Mouse (Mus musculus): Measurements from ENCODE around the gene Pet100. TPM values are rescaled to one million over a fixed set of nuclear protein-coding genes. Genes with fewer than 3 reads are reported as not detected.

Pet100 gene
- polyA plus RNA-seq, 1 experiment: 116 TPM

DNA sequence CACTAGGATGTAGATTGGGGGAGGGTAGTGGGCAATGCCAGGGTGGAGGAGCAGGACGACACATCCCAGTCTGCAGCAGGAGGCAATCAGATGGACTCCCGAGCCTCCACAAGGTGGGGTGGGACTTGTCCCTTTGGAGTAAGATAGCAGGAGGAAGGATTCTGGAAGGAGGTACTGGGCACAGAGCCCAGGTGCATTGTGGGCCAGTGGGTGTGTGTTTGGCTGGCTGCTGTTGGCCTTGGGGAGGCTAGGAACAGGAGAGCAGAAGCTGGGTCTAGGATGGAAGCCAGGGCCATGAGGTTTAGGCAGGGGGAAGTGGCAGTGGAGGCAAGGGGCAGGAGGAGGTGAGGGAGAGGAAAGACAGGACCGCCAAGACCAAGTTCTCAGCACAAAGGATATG is 27.9 kb upstream of the Pet100 start:
- TF ChIP-seq POLR2A (IDR thresholded peaks at IDR 0.05; ENCODE audit: borderline replicate concordance, low read depth, low read length) (no peak), CTCF (IDR thresholded peaks at IDR 0.05; ENCODE audit: low read depth, low read length) (no peak)
- Histone ChIP-seq H3K4me1 (ENCODE audit: control insufficient read depth, insufficient read depth, low read length) (peaks cover 14% of the 10 kb centered on the region), H3K4me3 (ENCODE audit: insufficient read depth, low read length) (no peak overlapping the region), H3K27ac (ENCODE audit: insufficient read depth, low read depth, low read length) (no peak overlapping the region)

DNA sequence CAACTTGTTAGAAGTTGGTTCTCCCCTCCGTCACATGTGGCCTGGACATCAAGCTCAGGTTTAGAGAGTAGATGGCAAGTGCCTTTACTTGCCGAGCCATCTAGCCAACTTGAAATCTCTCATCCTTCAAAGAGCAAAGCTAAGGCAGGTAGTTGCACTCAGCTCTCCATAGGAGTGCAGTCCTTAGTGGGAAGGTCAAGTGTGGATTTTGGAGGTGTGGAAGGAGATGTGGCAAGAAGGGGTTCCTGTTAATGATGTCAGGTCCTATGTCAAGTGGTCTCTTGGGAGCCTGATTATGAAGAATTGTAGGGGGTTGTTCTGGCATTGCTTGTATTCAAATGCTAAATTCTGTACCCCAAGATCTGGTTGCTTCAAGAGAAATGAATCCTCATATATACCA is 26.9 kb upstream of the Pet100 start:
- TF ChIP-seq CTCF (IDR thresholded peaks at IDR 0.05; ENCODE audit: low read depth, low read length) (no peak), POLR2A (IDR thresholded peaks at IDR 0.05; ENCODE audit: borderline replicate concordance, low read depth, low read length) (no peak)
- Histone ChIP-seq H3K27ac (ENCODE audit: insufficient read depth, low read depth, low read length) (no peak overlapping the region), H3K4me3 (ENCODE audit: insufficient read depth, low read length) (no peak overlapping the region), H3K4me1 (ENCODE audit: control insufficient read depth, insufficient read depth, low read length) (peaks cover 19% of the 10 kb centered on the region)

GRCm38 (mm10) chr8:3598054-3598453 is 23.3 kb upstream of the Pet100 start:
- Histone ChIP-seq H3K27ac (ENCODE audit: insufficient read depth, low read depth, low read length) (no peak overlapping the region), H3K4me3 (ENCODE audit: insufficient read depth, low read length) (no peak overlapping the region), H3K4me1 (ENCODE audit: control insufficient read depth, insufficient read depth, low read length) (peaks cover 21% of the 10 kb centered on the region)
- no peak for TF ChIP-seq POLR2A (IDR thresholded peaks at IDR 0.05; ENCODE audit: borderline replicate concordance, low read depth, low read length)
- no peak for TF ChIP-seq CTCF (IDR thresholded peaks at IDR 0.05; ENCODE audit: low read depth, low read length)

GRCm38 (mm10) chr8:3599219-3599618 is 22.1 kb upstream of the Pet100 start:
- Histone ChIP-seq H3K27ac (ENCODE audit: insufficient read depth, low read depth, low read length) (no peak overlapping the region), H3K4me3 (ENCODE audit: insufficient read depth, low read length) (no peak overlapping the region), H3K4me1 (ENCODE audit: control insufficient read depth, insufficient read depth, low read length) (peaks cover 12% of the 10 kb centered on the region)
- no peak for TF ChIP-seq POLR2A (IDR thresholded peaks at IDR 0.05; ENCODE audit: borderline replicate concordance, low read depth, low read length)
- no peak for TF ChIP-seq CTCF (IDR thresholded peaks at IDR 0.05; ENCODE audit: low read depth, low read length)

GRCm38 (mm10) chr8:3600401-3600800 is 20.9 kb upstream of the Pet100 start:
- H3K4me3 ChIP-seq (ENCODE audit: insufficient read depth, low read length): no peak overlapping the region
- no peak overlapping the region for H3K27ac ChIP-seq (ENCODE audit: insufficient read depth, low read depth, low read length)
- no peak for TF ChIP-seq POLR2A (IDR thresholded peaks at IDR 0.05; ENCODE audit: borderline replicate concordance, low read depth, low read length)
- no peak for TF ChIP-seq CTCF (IDR thresholded peaks at IDR 0.05; ENCODE audit: low read depth, low read length)
- peaks cover 7% of the 10 kb centered on the region for H3K4me1 ChIP-seq (ENCODE audit: control insufficient read depth, insufficient read depth, low read length)

DNA sequence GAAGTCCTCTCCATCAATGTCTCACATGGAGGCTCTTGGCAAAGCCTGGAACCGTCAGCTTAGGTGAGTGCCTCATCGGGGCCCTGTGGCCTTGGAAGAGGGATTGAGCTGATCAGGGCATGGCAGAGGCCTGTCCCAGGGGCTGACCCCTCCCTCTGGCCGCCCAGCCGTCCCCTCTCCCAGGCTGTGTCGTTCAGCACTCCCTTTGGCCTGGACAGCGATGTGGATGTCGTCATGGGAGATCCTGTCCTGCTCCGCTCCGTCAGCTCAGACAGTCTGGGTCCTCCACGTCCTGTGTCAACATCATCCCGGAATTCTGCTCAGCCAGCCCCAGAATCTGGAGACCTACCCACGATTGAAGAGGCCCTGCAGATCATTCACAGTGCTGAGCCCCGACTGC is 17.9 kb upstream of the Pet100 start:
- TF ChIP-seq POLR2A (IDR thresholded peaks at IDR 0.05; ENCODE audit: borderline replicate concordance, low read depth, low read length): no peak
- TF ChIP-seq CTCF (IDR thresholded peaks at IDR 0.05; ENCODE audit: low read depth, low read length): no peak
- Histone ChIP-seq H3K4me1 (ENCODE audit: control insufficient read depth, insufficient read depth, low read length) (peaks cover 7% of the 10 kb centered on the region), H3K4me3 (ENCODE audit: insufficient read depth, low read length) (no peak overlapping the region), H3K27ac (ENCODE audit: insufficient read depth, low read depth, low read length) (no peak overlapping the region)

- TF ChIP-seq CTCF (IDR thresholded peaks at IDR 0.05; ENCODE audit: low read depth, low read length) (no peak), POLR2A (IDR thresholded peaks at IDR 0.05; ENCODE audit: borderline replicate concordance, low read depth, low read length) (no peak)
- no peak overlapping the region for H3K27ac ChIP-seq (ENCODE audit: insufficient read depth, low read depth, low read length)
- no peak overlapping the region for H3K4me3 ChIP-seq (ENCODE audit: insufficient read depth, low read length)
- no peaks in the 10 kb centered on the region for H3K4me1 ChIP-seq (ENCODE audit: control insufficient read depth, insufficient read depth, low read length)
Observed at GRCm38 (mm10) chr8:3606593-3606992, 14.8 kb upstream of the Pet100 start.

- Histone ChIP-seq H3K27ac (ENCODE audit: insufficient read depth, low read depth, low read length) (no peak overlapping the region), H3K4me1 (ENCODE audit: control insufficient read depth, insufficient read depth, low read length) (no peaks in the 10 kb centered on the region), H3K4me3 (ENCODE audit: insufficient read depth, low read length) (no peak overlapping the region)
- no peak for TF ChIP-seq CTCF (IDR thresholded peaks at IDR 0.05; ENCODE audit: low read depth, low read length)
- no peak for TF ChIP-seq POLR2A (IDR thresholded peaks at IDR 0.05; ENCODE audit: borderline replicate concordance, low read depth, low read length)
Observed at GRCm38 (mm10) chr8:3607822-3608221, 13.5 kb upstream of the Pet100 start.

DNA sequence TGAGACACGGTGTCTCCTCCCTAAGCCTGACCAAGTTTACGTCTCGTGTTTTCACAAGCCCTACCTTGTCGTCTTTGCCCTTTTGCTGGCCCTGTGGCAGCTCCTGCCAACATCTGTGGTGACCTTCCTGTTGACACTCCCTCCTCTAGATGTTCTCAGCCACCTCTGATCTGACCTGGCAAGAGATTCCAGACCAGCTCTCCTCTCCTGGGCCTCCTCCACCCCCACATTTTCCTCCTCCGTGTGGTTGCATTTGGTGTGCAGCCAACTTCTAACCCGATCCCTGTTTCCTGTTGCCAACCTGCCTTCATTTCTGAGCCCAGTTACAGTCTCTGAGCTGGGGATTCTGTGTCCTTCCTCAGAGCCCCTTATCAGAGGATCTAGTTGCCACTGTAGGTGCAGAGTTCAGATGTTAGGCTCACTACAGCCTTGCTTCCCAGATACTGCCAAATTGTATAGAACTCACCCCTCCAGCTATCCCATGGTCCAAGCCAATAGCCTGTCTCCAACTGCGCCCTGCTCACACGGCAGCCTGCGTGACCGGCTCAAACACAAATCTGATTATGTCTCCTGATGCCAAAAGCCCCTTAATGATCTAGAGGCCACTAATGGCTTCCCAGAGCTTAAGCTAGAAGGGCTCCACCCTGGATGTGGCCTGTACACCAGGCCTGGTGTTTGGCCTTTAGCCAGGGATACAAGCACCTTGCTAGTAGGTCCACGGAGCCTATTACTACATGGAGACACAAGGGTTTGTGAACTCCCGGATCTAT is 12.1 kb upstream of the Pet100 start:
- Histone ChIP-seq H3K4me3 (ENCODE audit: insufficient read depth, low read length) (no peak overlapping the region), H3K27ac (ENCODE audit: insufficient read depth, low read depth, low read length) (no peak overlapping the region), H3K4me1 (ENCODE audit: control insufficient read depth, insufficient read depth, low read length) (no peaks in the 10 kb centered on the region)
- no peak for TF ChIP-seq CTCF (IDR thresholded peaks at IDR 0.05; ENCODE audit: low read depth, low read length)

DNA sequence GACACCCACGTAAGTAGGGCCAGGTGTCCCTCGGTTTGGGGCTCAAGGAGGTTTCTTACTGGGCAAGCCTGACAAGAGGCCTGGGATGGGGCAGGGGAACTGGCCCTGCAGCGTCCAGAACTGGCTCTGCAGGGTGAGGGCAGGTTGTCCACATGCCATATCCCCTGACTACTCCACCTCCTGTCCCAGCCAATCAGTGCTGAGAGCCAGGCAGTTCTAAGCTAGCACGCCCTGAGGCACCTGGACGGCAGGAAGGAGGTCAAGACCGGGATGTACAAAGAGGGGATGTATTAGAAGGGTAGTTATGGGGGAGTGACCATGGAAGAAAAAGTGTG is 11.6 kb upstream of the Pet100 start:
- H3K4me3 ChIP-seq (ENCODE audit: insufficient read depth, low read length): no peak overlapping the region
- H3K27ac ChIP-seq (ENCODE audit: insufficient read depth, low read depth, low read length): no peak overlapping the region
- H3K4me1 ChIP-seq (ENCODE audit: control insufficient read depth, insufficient read depth, low read length): no peaks in the 10 kb centered on the region
- TF ChIP-seq POLR2A (IDR thresholded peaks at IDR 0.05; ENCODE audit: borderline replicate concordance, low read depth, low read length) (no peak), CTCF (IDR thresholded peaks at IDR 0.05; ENCODE audit: low read depth, low read length) (no peak)

Data from bone marrow macrophage, adult 2 months (primary cell).